Mouse (Mus musculus): ENCODE measurements around the gene Defa21. TPM values are rescaled to one million over a fixed set of nuclear protein-coding genes. Genes with fewer than 3 reads are reported as not detected.
"Not testable (repeated sequence)": the region's sequence is repeated elsewhere in the genome, so short reads cannot be mapped to it uniquely, and the experiment has no call there.

The Defa21 gene
- not detected in 2 replicates for polyA plus RNA-seq (2016; fragmentation: Nextera tagmentation; extraction: Ambion mirVana)

- H3K4me3 ChIP-seq; ATAC-seq (ENCODE audit: low FRiP score); H3K36me3 ChIP-seq; H3K4me1 ChIP-seq; H3K4me2 ChIP-seq (replicated peaks); H3K9ac ChIP-seq; H3K27ac ChIP-seq; H3K9me3 ChIP-seq (replicated peaks); H3K27me3 ChIP-seq: not testable (repeated sequence)
- WGBS = no CpG with 5 or more reads among the region's 1 CpGs
Observed at GRCm38 (mm10) chr8:21025245-21025644, at the start of gene Defa21. Defa21 (plus strand) TSS chr8:21025545.

GRCm38 (mm10) chr8:20979846-20980245 lies 45.5 kb upstream of the Defa21 start:
- Histone ChIP-seq H3K9ac (no peak overlapping the region), H3K27me3 (no peaks in the 10 kb centered on the region)

GRCm38 (mm10) chr8:20994042-20994441 lies 31.3 kb upstream of the Defa21 start:
- not testable (repeated sequence) for H3K4me3 ChIP-seq; H3K4me2 ChIP-seq (replicated peaks); H3K9me3 ChIP-seq (replicated peaks); H3K36me3 ChIP-seq; ATAC-seq (ENCODE audit: low FRiP score); H3K4me1 ChIP-seq; H3K27me3 ChIP-seq; H3K9ac ChIP-seq; H3K27ac ChIP-seq

More at GRCm38 (mm10) chr8:20979846-20980245, 45.5 kb upstream of the Defa21 start:
- no peaks in the 10 kb centered on the region for H3K4me1 ChIP-seq
- no peak overlapping the region for H3K27ac ChIP-seq
- H3K4me2 ChIP-seq (replicated peaks) = no peak overlapping the region
- no peak for ATAC-seq (ENCODE audit: low FRiP score)
- H3K9me3 ChIP-seq (replicated peaks) = peaks cover 9% of the 10 kb centered on the region
- no peak overlapping the region for H3K4me3 ChIP-seq
- 40% methylated on average over 1 of the region's 1 CpGs for WGBS
- H3K36me3 ChIP-seq = no peaks in the 10 kb centered on the region

- ATAC-seq (ENCODE audit: low FRiP score) = no peak
Observed at GRCm38 (mm10) chr8:20996776-20997175, 28.6 kb upstream of the Defa21 start.

GRCm38 (mm10) chr8:20997291-20997690 lies 28.1 kb upstream of the Defa21 start:
- H3K27ac ChIP-seq = no peak overlapping the region
- no peak overlapping the region for H3K4me2 ChIP-seq (replicated peaks)
- no peaks in the 10 kb centered on the region for H3K4me1 ChIP-seq
- H3K4me3 ChIP-seq = no peak overlapping the region
- no peak overlapping the region for H3K9ac ChIP-seq
- ATAC-seq (ENCODE audit: low FRiP score) = no peak
- no peaks in the 10 kb centered on the region for H3K27me3 ChIP-seq
- peaks cover 15% of the 10 kb centered on the region for H3K9me3 ChIP-seq (replicated peaks)
- no peaks in the 10 kb centered on the region for H3K36me3 ChIP-seq

More at GRCm38 (mm10) chr8:20996776-20997175, 28.6 kb upstream of the Defa21 start:
- Histone ChIP-seq H3K4me2 (replicated peaks) (no peak overlapping the region), H3K27me3 (no peaks in the 10 kb centered on the region), H3K4me1 (no peaks in the 10 kb centered on the region), H3K9me3 (replicated peaks) (peaks cover 15% of the 10 kb centered on the region), H3K9ac (no peak overlapping the region), H3K27ac (no peak overlapping the region), H3K36me3 (no peaks in the 10 kb centered on the region), H3K4me3 (no peak overlapping the region)
- WGBS = 77% methylated on average over 2 of the region's 2 CpGs

- Histone ChIP-seq H3K27me3 (no peaks in the 10 kb centered on the region), H3K4me1 (no peaks in the 10 kb centered on the region), H3K27ac (no peak overlapping the region), H3K36me3 (no peaks in the 10 kb centered on the region), H3K9me3 (replicated peaks) (peaks cover 16% of the 10 kb centered on the region), H3K4me2 (replicated peaks) (no peak overlapping the region), H3K9ac (no peak overlapping the region), H3K4me3 (no peak overlapping the region)
- no peak; the same call in 1 of the 2 replicates for ATAC-seq (ENCODE audit: low FRiP score)
- WGBS = 49% methylated on average over 8 of the region's 8 CpGs
Observed at GRCm38 (mm10) chr8:21001171-21001570, 24.2 kb upstream of the Defa21 start.

GRCm38 (mm10) chr8:21006801-21007200 lies 18.5 kb upstream of the Defa21 start:
- Histone ChIP-seq H3K27ac (no peak overlapping the region), H3K4me2 (replicated peaks) (no peak overlapping the region), H3K9me3 (replicated peaks) (peaks cover 6% of the 10 kb centered on the region; the same call in 1 of the 2 replicates), H3K9ac (no peak overlapping the region), H3K27me3 (no peaks in the 10 kb centered on the region), H3K36me3 (no peaks in the 10 kb centered on the region), H3K4me3 (no peak overlapping the region), H3K4me1 (no peaks in the 10 kb centered on the region)
- no peak for ATAC-seq (ENCODE audit: low FRiP score)
- 29% methylated on average over 1 of the region's 1 CpGs for WGBS

- H3K36me3 ChIP-seq; H3K27ac ChIP-seq; H3K9ac ChIP-seq; H3K4me1 ChIP-seq; H3K4me3 ChIP-seq; H3K4me2 ChIP-seq (replicated peaks); H3K27me3 ChIP-seq; ATAC-seq (ENCODE audit: low FRiP score): not testable (repeated sequence)
- WGBS = 51% methylated on average over 6 of the region's 6 CpGs
- H3K9me3 ChIP-seq (replicated peaks) = peaks cover 13% of the 10 kb centered on the region
Observed at GRCm38 (mm10) chr8:21008578-21008977, 16.8 kb upstream of the Defa21 start.

GRCm38 (mm10) chr8:21010548-21010947 lies 14.8 kb upstream of the Defa21 start:
- not testable (repeated sequence) for ATAC-seq (ENCODE audit: low FRiP score); H3K36me3 ChIP-seq; H3K4me3 ChIP-seq; H3K9ac ChIP-seq; H3K27me3 ChIP-seq; H3K4me1 ChIP-seq; H3K4me2 ChIP-seq (replicated peaks); H3K27ac ChIP-seq
- WGBS = 85% methylated on average over 1 of the region's 1 CpGs
- peaks cover 13% of the 10 kb centered on the region for H3K9me3 ChIP-seq (replicated peaks)

- ATAC-seq (ENCODE audit: low FRiP score); H3K27me3 ChIP-seq; H3K36me3 ChIP-seq; H3K4me2 ChIP-seq (replicated peaks); H3K27ac ChIP-seq; H3K9ac ChIP-seq; H3K4me3 ChIP-seq; H3K9me3 ChIP-seq (replicated peaks); H3K4me1 ChIP-seq: not testable (repeated sequence)
- WGBS = no CpG with 5 or more reads among the region's 1 CpGs
Observed at GRCm38 (mm10) chr8:21054747-21055146, 29.4 kb downstream of the Defa21 start, which contains the start of gene Defa23. Defa23 (plus strand) TSS chr8:21055047.

- not testable (repeated sequence) for H3K9me3 ChIP-seq (replicated peaks); H3K4me1 ChIP-seq; H3K36me3 ChIP-seq; H3K4me2 ChIP-seq (replicated peaks); H3K4me3 ChIP-seq; H3K27ac ChIP-seq; H3K27me3 ChIP-seq; ATAC-seq (ENCODE audit: low FRiP score); H3K9ac ChIP-seq
- 67% methylated on average over 1 of the region's 1 CpGs for WGBS
Observed at GRCm38 (mm10) chr8:21064738-21065137, 39.4 kb downstream of the Defa21 start, which contains the start of gene Defa35. Defa35 (plus strand) TSS chr8:21065038.

Measured in hindbrain, embryonic 12.5 days (tissue).